8 mouse cellular contexts compared by ENCODE assay signal in genomic region chrX:85319193-85319592, GRCm38 (mm10).
DNase-seq lines count a peak whose midpoint lies in the region; ATAC-seq lines count a peak whose summit lies in the region.

No protein-coding gene starts in this region.

- no peak overlapping the region for H3K27ac ChIP-seq in forebrain, embryonic 13.5 days
- no peak overlapping the region for H3K27ac ChIP-seq in forebrain, embryonic 11.5 days (ENCODE audit: low read depth, low read length)

- no peaks in the 10 kb centered on the region for H3K27me3 ChIP-seq in forebrain, embryonic 13.5 days
- no peaks in the 10 kb centered on the region for H3K27me3 ChIP-seq in forebrain, embryonic 11.5 days (ENCODE audit: control insufficient read depth, insufficient read depth, low read length)

- peak; percentile 65 for ATAC-seq in forebrain, embryonic 13.5 days
- ATAC-seq in forebrain, embryonic 11.5 days (replicated peaks; ENCODE audit: low FRiP score), result no peak; the same call in 1 of the 2 replicates

- H3K4me3 ChIP-seq in forebrain, embryonic 13.5 days, result no peak overlapping the region
- no peak overlapping the region for H3K4me3 ChIP-seq in forebrain, embryonic 11.5 days (ENCODE audit: low read depth, low read length)

- 60% methylated on average over 1 of the region's 1 CpGs for WGBS in forebrain, embryonic 13.5 days
- 29% methylated on average over 1 of the region's 1 CpGs for WGBS in forebrain, embryonic 11.5 days

- H3K36me3 ChIP-seq in forebrain, embryonic 13.5 days (ENCODE audit: poor library complexity, severe bottlenecking), result no peaks in the 10 kb centered on the region
- H3K36me3 ChIP-seq in forebrain, embryonic 11.5 days (ENCODE audit: control insufficient read depth, insufficient read depth, low read length), result no peaks in the 10 kb centered on the region

- H3K9me3 ChIP-seq in forebrain, embryonic 13.5 days (replicated peaks), result no peaks in the 10 kb centered on the region
- no peaks in the 10 kb centered on the region for H3K9me3 ChIP-seq in forebrain, embryonic 11.5 days (ENCODE audit: control insufficient read depth, low read length)

- no peak overlapping the region for H3K9ac ChIP-seq in forebrain, embryonic 13.5 days
- H3K9ac ChIP-seq in forebrain, embryonic 11.5 days (ENCODE audit: low read length), result no peak overlapping the region

- no peaks in the 10 kb centered on the region for H3K4me1 ChIP-seq in forebrain, embryonic 13.5 days
- no peaks in the 10 kb centered on the region for H3K4me1 ChIP-seq in forebrain, embryonic 11.5 days (replicated peaks; ENCODE audit: control insufficient read depth, insufficient read depth, low read length)

- no peak for DNase-seq in forebrain, embryonic 11.5 days (ENCODE audit: low spot score)
- DNase-seq in layer of hippocampus, adult 9-10 months (ENCODE audit: low spot score), result peak; percentile 1
- DNase-seq in layer of hippocampus, adult 9-11 months, result no peak
- peak; percentile 23 for DNase-seq in A20 (ENCODE audit: low read depth, low spot score)
- peak; percentile 21 for DNase-seq in embryo, embryonic 10 days (ENCODE audit: low spot score)
- no peak for DNase-seq in T-cell, adult 2 months (ENCODE audit: low spot score)
- DNase-seq in right cerebral cortex, postnatal 36 days (ENCODE audit: low spot score in 2 of 2), result no peak

- no peak overlapping the region for H3K4me2 ChIP-seq in forebrain, embryonic 13.5 days
- no peak overlapping the region for H3K4me2 ChIP-seq in forebrain, embryonic 11.5 days (ENCODE audit: low read depth, low read length, severe bottlenecking)

Comparison
In these comparisons a context has a peak if more than half of its experiments do, and no peak if none do; other contexts are left out.
1. DNase-seq: peak in layer of hippocampus, adult 9-10 months (single experiment), A20 (single experiment) and embryo, embryonic 10 days (single experiment); none in forebrain, embryonic 11.5 days (single experiment), layer of hippocampus, adult 9-11 months (single experiment), T-cell, adult 2 months (single experiment) and right cerebral cortex, postnatal 36 days (0 of 2).